Mouse (Mus musculus): ENCODE data around the gene Isca2.

Isca2 gene

DNA sequence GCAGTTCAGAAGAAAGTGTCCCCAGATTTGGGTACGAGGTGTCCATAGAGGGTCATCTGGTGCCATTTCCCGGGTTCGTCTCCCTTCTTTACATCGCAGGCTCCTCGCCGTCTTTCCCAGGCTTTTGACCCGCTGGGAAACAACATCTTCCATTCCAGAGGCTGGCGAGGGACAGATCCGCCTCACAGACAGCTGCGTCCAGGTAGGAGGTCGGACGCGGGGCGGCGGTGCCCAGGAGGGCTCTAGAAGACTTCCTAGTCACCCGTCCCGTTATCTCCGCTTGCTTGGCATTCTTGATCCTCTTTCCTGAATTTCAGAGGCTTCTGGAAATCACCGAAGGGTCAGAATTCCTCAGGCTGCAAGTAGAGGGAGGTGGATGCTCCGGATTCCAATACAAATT is 425 bp downstream of the Isca2 start:
- peak; percentile 47 for DNase-seq (ENCODE audit: low spot score)

- no peak for DNase-seq (ENCODE audit: low spot score)
These were observed 1.3 kb downstream of the Isca2 start for GRCm38 (mm10) chr12:84774376-84774775.

GRCm38 (mm10) chr12:84776229-84776628 is 3.2 kb downstream of the Isca2 start:
- DNase-seq (ENCODE audit: low spot score) = no peak

- DNase-seq (ENCODE audit: low spot score) = peak; percentile 94
These were observed 11.7 kb downstream of the Isca2 start for GRCm38 (mm10) chr12:84784604-84785381.

DNA sequence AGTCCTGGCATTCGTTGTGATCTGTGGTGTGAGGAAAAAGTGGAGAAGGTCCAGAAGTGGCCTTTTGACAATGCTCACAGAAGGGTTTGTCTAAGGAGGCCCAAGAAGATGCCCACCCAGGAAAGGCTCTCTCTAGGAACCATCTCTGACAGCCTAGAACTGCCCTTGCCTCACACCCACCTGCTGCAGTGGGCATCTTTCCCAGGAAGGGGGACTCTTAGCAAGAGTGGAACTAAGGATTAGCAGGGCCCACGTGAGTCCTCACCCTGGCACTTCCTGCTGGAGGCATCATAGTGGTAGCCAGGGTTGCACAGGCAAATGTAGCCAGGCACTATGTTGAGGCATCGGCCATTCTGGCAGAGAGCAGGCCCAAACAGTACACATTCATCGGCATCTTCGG is 13.0 kb downstream of the Isca2 start:
- DNase-seq (ENCODE audit: low spot score) = no peak

DNA sequence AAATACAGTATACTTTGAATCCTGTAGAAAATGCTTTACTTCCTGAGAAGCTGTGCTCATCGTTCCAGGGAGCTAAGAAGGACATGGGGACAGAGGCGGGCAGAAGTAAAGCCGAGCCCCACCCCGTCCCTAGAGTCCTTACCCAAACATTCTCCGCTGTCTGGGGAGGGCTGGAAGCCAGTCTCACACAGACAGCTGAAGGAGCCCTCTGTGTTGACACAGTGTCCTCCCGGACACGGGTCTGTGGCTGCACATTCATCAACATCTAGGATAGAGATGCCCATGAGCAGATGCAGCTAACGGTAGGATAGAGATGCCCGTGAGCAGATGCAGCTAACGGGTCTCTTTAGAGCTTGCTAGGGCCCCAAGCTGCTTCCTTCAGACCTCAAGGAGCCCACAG is 17.8 kb downstream of the Isca2 start:
- no peak for DNase-seq (ENCODE audit: low spot score)

DNA sequence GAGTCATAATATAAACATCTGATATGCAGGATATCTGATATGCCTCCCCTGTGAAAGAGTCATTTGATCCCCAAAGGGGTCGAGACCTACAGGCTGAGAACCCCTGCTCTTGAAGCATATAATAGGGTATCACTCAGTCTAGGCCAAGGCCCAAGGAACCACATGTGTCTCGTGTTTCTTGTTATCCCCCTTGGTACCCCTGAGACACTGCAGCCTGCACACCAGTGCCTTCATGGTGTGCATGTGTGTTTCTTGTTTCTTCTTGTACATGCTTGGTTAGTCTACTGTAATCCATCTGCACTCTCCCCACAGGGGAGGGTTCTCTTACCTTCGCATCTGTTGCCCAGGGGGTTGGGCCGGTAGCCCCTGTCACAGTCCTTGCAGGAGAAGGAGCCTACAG is 19.6 kb downstream of the Isca2 start:
- DNase-seq (ENCODE audit: low spot score) = no peak

- DNase-seq (ENCODE audit: low spot score) = no peak
These were observed 21.6 kb downstream of the Isca2 start for GRCm38 (mm10) chr12:84794647-84795046.

DNA sequence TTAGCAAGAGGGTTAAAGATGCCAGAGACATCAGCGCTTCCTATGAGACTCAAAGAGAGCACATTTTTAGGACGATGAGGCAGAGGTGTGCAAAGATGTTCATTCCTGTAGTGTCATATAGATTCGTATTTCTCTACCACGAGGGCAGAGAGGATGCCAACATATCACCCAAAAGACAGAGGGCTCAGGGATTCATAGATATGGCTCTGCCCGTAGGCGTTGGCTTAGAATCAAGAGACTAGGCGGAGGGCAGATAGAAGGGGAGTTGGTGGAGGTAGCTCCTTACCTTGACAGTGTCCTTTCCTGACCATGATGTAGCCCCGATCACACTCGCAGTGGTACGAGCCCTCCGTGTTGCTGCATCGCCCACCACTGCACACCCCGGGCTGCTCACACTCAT is 26.0 kb downstream of the Isca2 start:
- DNase-seq (ENCODE audit: low spot score) = no peak

DNA sequence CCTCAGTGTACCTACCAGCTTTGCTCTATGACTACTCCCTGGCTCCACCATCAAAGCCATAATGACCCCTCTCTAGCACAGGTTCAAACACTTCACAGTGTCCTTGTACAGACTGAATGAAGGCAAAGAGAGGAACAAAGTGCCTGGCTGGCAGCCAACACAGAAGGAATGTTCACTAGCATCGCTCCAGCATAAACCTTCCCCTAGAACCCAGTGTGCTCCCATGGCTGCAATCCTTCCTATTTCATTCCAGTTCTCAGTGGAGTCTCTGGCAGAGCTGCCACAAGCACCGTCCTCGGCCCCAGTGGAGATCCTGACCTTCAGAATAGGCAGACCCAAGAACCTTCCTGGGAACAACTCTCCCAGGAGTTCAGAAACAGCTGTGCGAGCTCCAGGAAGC is 27.4 kb downstream of the Isca2 start:
- no peak for DNase-seq (ENCODE audit: low spot score)

DNA sequence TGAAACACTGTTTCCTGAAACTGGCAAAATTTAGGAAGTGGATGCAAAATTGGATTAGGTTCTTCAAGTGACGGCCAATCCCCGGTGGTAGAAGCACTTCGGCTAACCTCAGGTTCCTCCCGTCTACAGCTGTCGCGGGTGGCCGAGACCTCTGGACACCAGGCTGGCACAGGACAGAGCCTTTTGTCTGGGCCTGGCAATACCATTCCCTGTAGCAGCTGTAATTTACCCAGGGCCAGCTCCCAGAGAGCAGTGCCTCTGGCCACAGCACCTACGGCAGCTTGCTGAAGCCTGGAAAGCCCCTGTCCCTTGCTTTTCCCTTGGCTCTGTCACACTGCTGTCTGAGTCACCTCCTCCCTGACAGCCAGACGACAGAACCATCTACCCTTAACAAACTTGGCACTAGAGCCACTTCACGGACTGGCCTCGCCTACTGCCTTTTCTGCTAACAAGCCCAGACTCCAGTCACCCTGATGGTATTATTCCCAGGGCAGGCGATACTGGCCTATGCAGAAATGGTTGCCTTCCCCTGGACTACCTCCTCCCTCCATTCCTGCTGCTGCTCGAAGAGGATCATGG is 28.6 kb downstream of the Isca2 start:
- DNase-seq (ENCODE audit: low spot score) = no peak

DNA sequence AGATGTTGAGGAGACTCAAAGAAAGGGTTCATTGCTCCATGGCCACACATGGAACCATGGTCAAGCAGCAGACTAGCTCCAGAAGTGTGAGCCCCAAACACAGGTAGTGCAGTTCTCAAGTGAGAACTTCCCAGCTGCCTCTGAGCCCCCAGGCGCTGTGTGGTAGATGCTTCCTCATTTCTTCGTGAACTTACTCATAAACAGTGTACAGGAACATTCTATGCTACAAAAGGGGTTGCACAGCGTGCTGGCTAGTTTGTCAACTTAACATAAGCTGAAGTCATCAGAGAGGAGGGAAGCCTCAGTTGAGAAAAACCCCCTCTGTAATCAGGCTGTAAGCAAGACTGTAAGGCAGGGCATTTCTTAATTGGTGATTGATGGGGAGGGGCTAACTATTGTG is 29.6 kb downstream of the Isca2 start:
- DNase-seq (ENCODE audit: low spot score) = no peak

- no peak for DNase-seq (ENCODE audit: low spot score)
These were observed 32.3 kb downstream of the Isca2 start for GRCm38 (mm10) chr12:84805228-84805842.

DNA sequence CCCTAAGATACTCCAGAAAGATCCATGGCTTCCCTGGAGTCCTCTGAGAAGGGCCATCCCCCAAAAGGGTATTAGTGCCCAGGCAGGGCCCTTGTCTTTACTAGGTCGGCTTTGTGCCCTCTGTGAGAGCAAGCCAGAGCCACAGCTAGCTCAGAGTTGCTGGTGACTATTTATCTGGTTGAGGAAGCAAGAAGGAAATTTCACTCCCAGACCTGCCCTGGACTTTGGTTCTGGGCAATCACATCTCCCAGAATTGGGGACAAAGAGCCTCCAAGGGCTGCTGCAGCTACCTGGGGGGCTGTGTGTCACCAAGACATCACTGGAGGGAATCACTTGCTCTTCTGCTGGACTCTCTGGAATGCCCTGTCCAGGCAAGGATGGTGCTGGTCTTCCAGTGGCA is 33.0 kb downstream of the Isca2 start:
- DNase-seq (ENCODE audit: low spot score) = no peak

DNA sequence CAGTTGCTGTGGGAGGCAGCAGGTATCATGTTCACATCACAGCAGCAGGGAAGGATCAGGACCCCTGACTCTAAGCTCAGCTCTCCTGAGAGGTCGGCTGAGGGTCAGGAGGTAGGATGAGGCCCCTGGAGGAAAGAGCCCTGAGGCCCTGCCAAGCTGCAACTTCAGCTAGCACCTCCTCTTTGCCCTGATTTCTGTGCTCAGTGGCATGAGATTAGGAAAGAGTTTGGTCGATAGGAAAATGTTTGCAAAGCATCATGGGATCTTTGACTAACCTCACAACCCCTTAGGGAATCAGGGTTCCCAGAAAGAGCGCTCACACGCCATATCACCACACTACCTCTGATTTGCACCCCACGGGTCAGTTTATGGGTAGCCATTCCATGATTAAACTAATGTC is 33.7 kb downstream of the Isca2 start:
- no peak for DNase-seq (ENCODE audit: low spot score)

DNA sequence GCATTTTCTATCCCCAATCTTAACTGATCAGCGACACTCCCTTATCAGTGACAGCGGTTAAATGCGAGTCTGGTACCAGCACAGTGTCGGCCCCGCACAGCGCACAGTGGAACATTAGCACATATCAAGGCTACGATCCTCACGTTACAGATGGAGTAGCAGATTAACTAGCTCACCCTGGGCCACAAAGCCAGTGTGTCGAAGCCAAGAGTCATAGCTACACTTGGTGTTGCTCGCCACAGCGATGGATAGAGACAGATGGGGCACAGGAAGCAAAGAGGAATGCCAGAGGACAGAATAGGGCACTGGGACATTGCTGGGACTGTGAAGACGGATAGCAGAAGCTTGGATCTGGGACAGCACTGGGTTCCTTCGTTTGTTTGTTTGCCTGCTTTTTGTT is 34.3 kb downstream of the Isca2 start:
- no peak for DNase-seq (ENCODE audit: low spot score)

- no peak for DNase-seq (ENCODE audit: low spot score)
These were observed 36.0 kb downstream of the Isca2 start for GRCm38 (mm10) chr12:84809033-84809432.

DNA sequence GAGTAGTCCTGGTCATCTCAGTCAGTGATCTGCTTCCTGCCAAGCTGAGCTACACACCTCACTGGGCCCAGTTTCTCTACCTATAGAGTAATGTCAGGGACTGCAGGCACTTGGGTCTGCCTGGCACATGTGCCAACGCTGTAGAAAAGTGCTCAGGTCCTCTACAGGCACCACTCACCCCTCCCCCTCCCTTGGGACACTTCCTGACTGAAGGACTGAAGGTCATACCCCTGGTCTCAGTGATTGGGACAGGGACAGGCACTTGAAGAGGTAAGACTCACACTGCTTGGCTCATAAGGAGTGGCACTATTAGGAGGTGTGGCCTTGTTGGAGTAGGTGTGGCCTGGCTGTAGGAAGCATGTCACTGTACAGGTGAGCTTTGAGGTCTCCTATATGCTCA is 37.8 kb downstream of the Isca2 start:
- no peak for DNase-seq (ENCODE audit: low spot score)

DNA sequence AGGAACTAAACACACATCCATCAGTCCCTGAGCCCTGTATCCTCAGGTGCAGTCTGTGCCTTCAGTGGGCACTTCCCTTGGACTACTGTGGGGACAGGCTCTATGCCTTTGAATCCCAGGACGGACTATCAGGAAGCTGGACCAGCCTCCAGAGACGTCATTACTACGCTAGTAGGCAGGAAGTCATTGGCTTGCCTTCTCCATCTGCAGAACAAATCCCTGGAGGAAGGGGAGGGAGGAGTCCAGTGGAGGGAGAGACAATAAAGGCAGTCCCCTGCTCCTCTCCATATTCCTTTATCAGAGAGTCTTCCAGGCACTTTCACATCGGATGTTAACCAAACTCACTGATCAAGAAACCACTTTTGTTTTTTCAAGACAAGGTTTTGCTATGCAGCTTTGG is 38.5 kb downstream of the Isca2 start:
- peak; percentile 54 for DNase-seq (ENCODE audit: low spot score)

GRCm38 (mm10) chr12:84812004-84812403 is 39.0 kb downstream of the Isca2 start:
- peak; percentile 56 for DNase-seq (ENCODE audit: low spot score)

DNA sequence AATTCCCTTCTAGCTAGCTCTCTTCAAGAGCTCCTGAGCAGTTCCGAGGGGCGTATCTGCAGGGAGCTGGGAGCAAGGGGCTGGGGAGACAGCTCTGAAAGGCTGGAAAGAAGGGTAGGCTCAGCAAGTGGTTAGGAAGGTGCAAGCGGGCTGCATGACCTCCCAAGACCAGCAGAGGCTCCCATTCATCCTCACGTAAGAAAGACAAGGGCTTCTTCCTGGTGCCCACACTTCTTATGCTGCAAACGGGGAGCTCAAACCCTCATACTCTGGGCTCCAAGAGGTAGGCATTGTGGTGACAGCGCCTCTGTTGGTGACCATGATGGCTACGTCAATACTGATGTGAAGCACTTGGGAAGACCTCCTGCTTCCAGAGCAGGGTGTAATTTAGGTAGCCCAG is 40.7 kb downstream of the Isca2 start:
- no peak for DNase-seq (ENCODE audit: low spot score)

DNA sequence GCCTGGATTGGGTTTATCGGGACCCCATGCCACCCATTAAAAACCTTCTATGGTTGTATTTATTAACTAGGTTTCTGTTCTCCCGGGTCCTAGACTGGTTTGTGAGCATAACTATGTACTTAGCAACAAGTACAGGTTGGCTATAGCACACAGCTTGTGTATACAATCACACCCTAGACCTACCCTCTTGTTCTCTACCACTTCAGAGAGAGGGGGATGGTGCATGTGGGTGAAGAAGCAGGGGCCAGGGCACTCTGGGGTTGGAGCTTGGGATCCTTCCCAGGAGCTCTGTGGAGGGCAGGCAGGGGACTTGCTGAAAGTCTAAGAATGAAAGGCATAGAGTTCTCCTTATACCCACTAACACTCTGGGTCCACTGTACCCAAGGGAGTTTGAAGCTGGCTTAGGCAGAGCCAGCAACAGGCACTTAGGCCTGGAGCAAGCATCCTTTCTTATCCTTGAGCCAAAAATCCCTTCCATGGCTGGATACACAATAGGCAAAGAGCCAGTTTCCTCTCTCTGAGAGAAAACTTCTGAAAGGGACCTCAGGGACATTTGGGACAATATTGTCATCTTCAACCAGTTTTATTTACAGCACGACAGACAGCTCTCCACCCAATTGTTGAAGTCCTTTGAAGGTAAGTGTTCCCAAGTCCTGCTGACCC is 41.7 kb downstream of the Isca2 start:
- DNase-seq (ENCODE audit: low spot score) = no peak

DNA sequence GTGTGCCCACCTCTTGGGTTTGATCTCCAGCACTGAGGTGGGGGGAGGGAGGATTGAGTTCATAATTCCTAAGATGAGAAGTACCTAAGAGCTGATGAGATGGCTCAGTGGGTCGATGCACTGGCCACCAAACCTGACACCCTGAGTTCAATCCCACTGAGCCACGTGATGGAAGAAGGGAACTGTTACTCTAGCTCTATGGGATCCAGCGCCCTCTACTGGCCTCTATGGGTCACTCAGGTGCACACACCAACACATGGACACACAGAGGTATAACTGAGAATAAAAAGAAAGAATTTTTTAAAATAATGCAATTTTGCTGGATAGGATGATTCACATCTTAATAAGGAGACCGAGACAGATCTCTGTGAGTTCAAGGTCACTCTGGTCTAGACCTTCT is 45.4 kb downstream of the Isca2 start:
- no peak for DNase-seq (ENCODE audit: low spot score)
